Mouse (Mus musculus): ENCODE measurements at regions not wholly inside any gene's neighbourhood (a gene's known extent, or its start where the extent isn't known, plus 50 kb on each side); places are given as distances from the start of the nearest gene placed in this dataset.

DNA sequence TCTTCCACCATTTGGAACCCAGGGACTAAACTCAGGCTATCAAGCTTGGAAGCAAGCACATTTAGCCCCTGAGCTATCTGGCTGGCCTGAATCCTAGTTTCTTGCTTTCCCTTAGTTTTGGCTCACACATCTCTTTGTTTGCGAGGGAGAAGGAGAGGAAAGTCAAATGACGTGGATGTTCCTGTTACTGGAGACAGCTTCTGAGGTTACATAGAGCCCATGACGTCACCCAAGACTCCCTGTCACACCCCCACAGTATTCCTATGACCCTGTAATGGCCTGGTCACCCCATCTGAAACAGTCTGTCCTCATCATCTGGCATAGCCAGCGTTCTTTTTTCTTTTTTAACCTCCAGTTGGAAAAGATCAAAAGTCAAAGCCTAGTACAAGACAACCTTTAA, 400.1 kb upstream of the Jarid2 start:
- TF ChIP-seq CTCF (conservative IDR thresholded peaks at IDR 0.05; ENCODE audit: low read length) (no peak), POU5F1 (IDR thresholded peaks at IDR 0.05; ENCODE audit: borderline replicate concordance, low read length) (no peak), NANOG (IDR thresholded peaks at IDR 0.05; ENCODE audit: borderline replicate concordance, low read length) (no peak)

Measured in E14TG2a.4 (cell line).